Mouse (Mus musculus): ENCODE data around the gene Ldlr.

- no peak for TF ChIP-seq EP300 (IDR thresholded peaks at IDR 0.05)
- TF ChIP-seq CTCF (IDR thresholded peaks at IDR 0.05): no peak
Measured at GRCm38 (mm10) chr9:21690031-21690430, 33.3 kb upstream of the Ldlr start.

Measured in lung, postnatal 0 days (tissue).